Mouse (Mus musculus): Measurements from ENCODE around the gene Stfa2.
"Not testable (repeated sequence)": the region's sequence is repeated elsewhere in the genome, so short reads cannot be mapped to it uniquely, and the experiment has no call there.

Gene Stfa2

GRCm38 (mm10) chr16:36408357-36408756 is at the start of gene Stfa2:
Gene Stfa2, minus strand, starts transcription at chr16:36408457.
- DNase-seq = no peak

GRCm38 (mm10) chr16:36455342-36455802 is 47.1 kb upstream of the Stfa2 start, which contains the start of gene Stfa3:
Gene Stfa3, minus strand, starts transcription at chr16:36455392.
- no peak for DNase-seq

- DNase-seq = not testable (repeated sequence)
Measured at GRCm38 (mm10) chr16:36420979-36421378, 12.7 kb upstream of the Stfa2 start.

GRCm38 (mm10) chr16:36389060-36389459 is 19.2 kb downstream of the Stfa2 start:
- DNase-seq = no peak

- not testable (repeated sequence) for DNase-seq
Measured at GRCm38 (mm10) chr16:36367648-36368047, 40.6 kb downstream of the Stfa2 start, which contains the start of gene BC100530. Gene BC100530, minus strand, starts transcription at chr16:36367748.
